Mouse (Mus musculus): ENCODE measurements at regions not wholly inside any gene's neighbourhood (a gene's known extent, or its start where the extent isn't known, plus 50 kb on each side); places are given as distances from the start of the nearest gene placed in this dataset.

DNA sequence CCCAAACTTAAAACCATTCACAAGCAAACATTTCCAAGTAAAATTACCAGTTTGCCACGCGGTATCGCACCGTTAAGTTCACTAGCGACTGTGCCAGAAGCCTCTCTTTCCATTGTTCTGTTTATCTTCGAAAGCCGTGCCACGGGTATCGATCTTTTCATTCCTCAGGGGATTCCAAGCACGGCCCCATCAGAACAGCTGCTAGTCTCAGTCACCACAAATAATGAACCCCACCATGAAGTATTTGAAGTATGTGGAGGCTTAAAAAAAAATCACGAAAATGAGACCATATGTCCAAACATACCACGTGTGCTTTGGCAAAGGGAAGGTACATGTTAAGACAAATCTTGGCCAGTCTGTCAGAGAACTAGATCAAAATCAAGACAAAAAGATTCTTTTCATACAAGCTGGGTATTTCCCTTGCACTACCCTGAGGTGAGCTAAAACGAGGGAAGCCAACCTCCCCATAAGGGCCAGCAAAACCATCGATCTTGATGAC is 213.3 kb downstream of the Npr3 start:
- Histone ChIP-seq H3K4me1 (ENCODE audit: control insufficient read depth, insufficient read depth, low read length) (no peaks in the 10 kb centered on the region), H3K9me3 (ENCODE audit: control insufficient read depth, low read length) (no peaks in the 10 kb centered on the region), H3K4me2 (ENCODE audit: low read depth, severe bottlenecking) (no peak overlapping the region), H3K36me3 (ENCODE audit: control insufficient read depth, insufficient read depth, low read length) (no peaks in the 10 kb centered on the region), H3K4me3 (ENCODE audit: low read depth, low read length) (no peak overlapping the region), H3K27me3 (ENCODE audit: control insufficient read depth, insufficient read depth, low read length) (no peaks in the 10 kb centered on the region), H3K9ac (ENCODE audit: low read length) (no peak overlapping the region), H3K27ac (replicated peaks; ENCODE audit: low read depth, low read length) (no peak overlapping the region)
- ATAC-seq (ENCODE audit: insufficient number of reproducible peaks, low FRiP score, low TSS enrichment, low read depth) (no peak), DNase-seq (ENCODE audit: low spot score) (no peak)
- WGBS = 83% methylated on average over 14 of the region's 14 CpGs

DNA sequence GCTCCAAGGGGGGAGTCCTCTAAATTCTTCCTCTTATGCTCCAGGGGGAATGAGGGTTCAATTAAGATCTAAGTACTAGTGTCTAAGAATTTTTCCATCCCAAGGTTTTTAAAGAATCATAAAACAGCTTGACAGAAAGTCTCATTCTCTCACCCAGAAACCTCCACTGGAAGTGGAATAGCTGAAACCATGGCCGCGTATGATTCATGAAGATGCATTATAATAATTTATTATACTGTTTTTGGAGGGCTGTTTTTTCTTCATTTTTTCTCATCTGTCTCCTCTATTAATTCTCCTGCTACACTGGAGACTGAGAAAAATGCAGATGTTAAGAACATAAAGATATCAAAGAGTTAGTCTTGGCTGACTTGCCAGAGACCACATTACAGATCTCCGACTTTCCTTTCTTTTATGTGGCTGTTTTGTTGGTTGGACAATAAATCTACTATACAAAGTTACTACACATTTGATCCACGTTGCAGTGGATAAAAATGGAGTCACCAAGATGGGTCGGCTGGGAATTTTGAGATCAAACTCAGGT is 242.2 kb downstream of the Npr3 start:
- DNase-seq (ENCODE audit: low spot score) (no peak), ATAC-seq (ENCODE audit: insufficient number of reproducible peaks, low FRiP score, low TSS enrichment, low read depth) (no peak)
- Histone ChIP-seq H3K4me3 (ENCODE audit: low read depth, low read length) (no peak overlapping the region), H3K4me2 (ENCODE audit: low read depth, severe bottlenecking) (no peak overlapping the region), H3K9me3 (ENCODE audit: control insufficient read depth, low read length) (no peaks in the 10 kb centered on the region), H3K9ac (ENCODE audit: low read length) (no peak overlapping the region), H3K36me3 (ENCODE audit: control insufficient read depth, insufficient read depth, low read length) (no peaks in the 10 kb centered on the region), H3K27me3 (ENCODE audit: control insufficient read depth, insufficient read depth, low read length) (no peaks in the 10 kb centered on the region), H3K4me1 (ENCODE audit: control insufficient read depth, insufficient read depth, low read length) (no peaks in the 10 kb centered on the region), H3K27ac (replicated peaks; ENCODE audit: low read depth, low read length) (no peak overlapping the region)
- 80% methylated on average over 5 of the region's 5 CpGs for WGBS

DNA sequence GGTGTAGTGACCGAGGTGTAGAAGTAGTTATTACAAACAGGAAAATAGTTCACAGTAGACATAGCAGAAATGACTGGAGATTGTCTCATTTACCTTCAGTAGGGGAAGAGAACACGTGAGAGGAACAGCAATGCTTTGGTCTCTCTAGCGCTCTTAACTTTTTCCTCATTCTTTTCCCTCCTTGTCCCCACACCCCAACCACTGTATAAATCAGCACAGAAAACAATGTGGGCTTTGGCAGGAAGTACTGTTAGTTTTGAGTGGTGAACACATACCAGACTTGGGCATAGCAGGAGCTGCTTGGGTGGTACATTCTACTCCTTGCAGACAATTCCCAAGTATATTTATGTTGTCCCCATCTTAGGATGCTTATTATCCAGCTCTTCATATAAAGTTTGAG is 251.9 kb downstream of the Npr3 start:
- no peak overlapping the region for H3K4me2 ChIP-seq (ENCODE audit: low read depth, severe bottlenecking)
- no peak overlapping the region for H3K4me3 ChIP-seq (ENCODE audit: low read depth, low read length)
- H3K9ac ChIP-seq (ENCODE audit: low read length) = no peak overlapping the region
- no peaks in the 10 kb centered on the region for H3K36me3 ChIP-seq (ENCODE audit: control insufficient read depth, insufficient read depth, low read length)
- no peaks in the 10 kb centered on the region for H3K4me1 ChIP-seq (ENCODE audit: control insufficient read depth, insufficient read depth, low read length)
- 90% methylated on average over 3 of the region's 3 CpGs for WGBS
- H3K27me3 ChIP-seq (ENCODE audit: control insufficient read depth, insufficient read depth, low read length) = no peaks in the 10 kb centered on the region
- ATAC-seq (ENCODE audit: insufficient number of reproducible peaks, low FRiP score, low TSS enrichment, low read depth) (no peak), DNase-seq (ENCODE audit: low spot score) (no peak)
- no peak overlapping the region for H3K27ac ChIP-seq (replicated peaks; ENCODE audit: low read depth, low read length)
- no peaks in the 10 kb centered on the region for H3K9me3 ChIP-seq (ENCODE audit: control insufficient read depth, low read length)

DNA sequence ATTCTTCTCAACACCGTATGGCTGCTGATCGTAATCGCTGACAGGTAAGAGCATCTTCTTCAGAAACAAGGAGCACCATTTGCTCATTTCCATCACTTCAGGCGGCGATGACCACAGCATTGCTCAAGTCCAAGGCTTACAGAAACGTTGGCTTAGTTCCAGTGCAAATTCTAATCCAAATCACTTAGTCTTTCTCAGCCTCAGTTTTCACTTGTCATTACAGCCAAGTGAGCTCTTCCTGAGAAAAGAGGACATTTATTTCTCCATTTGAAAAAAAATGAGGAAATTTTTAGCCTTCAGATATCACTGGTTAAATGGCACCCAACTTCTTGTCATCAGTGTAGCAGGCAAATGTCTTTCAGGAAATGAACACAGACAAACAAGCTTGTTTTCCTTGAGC is 246.8 kb upstream of the Tars start:
- no peak for ATAC-seq (ENCODE audit: insufficient number of reproducible peaks, low FRiP score, low TSS enrichment, low read depth)
- Histone ChIP-seq H3K9me3 (ENCODE audit: control insufficient read depth, low read length) (no peaks in the 10 kb centered on the region), H3K9ac (ENCODE audit: low read length) (no peak overlapping the region), H3K4me1 (ENCODE audit: control insufficient read depth, insufficient read depth, low read length) (no peaks in the 10 kb centered on the region), H3K27ac (replicated peaks; ENCODE audit: low read depth, low read length) (no peak overlapping the region), H3K4me2 (ENCODE audit: low read depth, severe bottlenecking) (no peak overlapping the region), H3K4me3 (ENCODE audit: low read depth, low read length) (no peak overlapping the region), H3K36me3 (ENCODE audit: control insufficient read depth, insufficient read depth, low read length) (no peaks in the 10 kb centered on the region), H3K27me3 (ENCODE audit: control insufficient read depth, insufficient read depth, low read length) (no peaks in the 10 kb centered on the region)
- 91% methylated on average over 6 of the region's 6 CpGs for WGBS
- DNase-seq (ENCODE audit: low spot score) = no peak

DNA sequence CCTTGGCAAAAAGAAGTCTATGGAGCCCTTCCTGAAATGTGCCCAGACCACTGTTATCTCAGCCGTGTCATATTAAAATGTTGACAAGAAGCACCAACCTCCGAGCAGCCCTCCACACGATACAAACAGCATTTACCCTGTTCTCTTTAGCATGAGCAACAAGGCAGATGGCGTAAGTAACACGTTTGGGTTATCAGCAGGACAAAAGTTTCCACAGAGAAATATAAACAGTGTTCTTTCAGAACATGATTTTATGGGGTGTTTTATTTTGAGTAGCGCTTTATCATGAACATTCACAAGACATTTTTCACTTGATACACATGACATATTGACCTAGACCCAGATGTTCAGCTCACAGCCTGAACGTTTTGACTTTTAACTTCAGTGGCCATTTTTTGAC is 245.3 kb upstream of the Tars start:
- 82% methylated on average over 7 of the region's 7 CpGs for WGBS
- Histone ChIP-seq H3K36me3 (ENCODE audit: control insufficient read depth, insufficient read depth, low read length) (no peaks in the 10 kb centered on the region), H3K4me3 (ENCODE audit: low read depth, low read length) (no peak overlapping the region), H3K4me2 (ENCODE audit: low read depth, severe bottlenecking) (no peak overlapping the region), H3K27ac (replicated peaks; ENCODE audit: low read depth, low read length) (no peak overlapping the region), H3K27me3 (ENCODE audit: control insufficient read depth, insufficient read depth, low read length) (no peaks in the 10 kb centered on the region), H3K9me3 (ENCODE audit: control insufficient read depth, low read length) (no peaks in the 10 kb centered on the region), H3K4me1 (ENCODE audit: control insufficient read depth, insufficient read depth, low read length) (no peaks in the 10 kb centered on the region), H3K9ac (ENCODE audit: low read length) (no peak overlapping the region)
- DNase-seq (ENCODE audit: low spot score) = no peak
- no peak for ATAC-seq (ENCODE audit: insufficient number of reproducible peaks, low FRiP score, low TSS enrichment, low read depth)

DNA sequence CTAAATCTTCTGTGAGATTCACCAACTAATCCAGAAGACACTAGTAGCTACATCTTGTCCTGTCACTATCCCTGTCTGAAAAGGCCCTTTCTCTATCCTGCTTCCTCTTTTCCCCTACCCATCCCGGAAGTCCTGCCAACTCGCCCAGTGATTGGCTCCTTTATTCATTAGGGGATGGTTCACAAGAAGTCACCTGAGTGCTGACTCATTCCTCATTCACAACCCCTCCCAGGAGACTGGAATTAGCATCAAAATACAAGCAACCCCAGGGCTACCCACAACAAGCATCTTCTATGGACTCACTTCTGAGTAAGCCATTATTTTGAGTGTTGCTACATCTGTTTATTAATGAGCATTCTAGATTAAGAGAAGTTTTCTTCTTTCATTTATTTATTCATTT is 231.2 kb upstream of the Tars start:
- no peak overlapping the region for H3K4me3 ChIP-seq (ENCODE audit: low read depth, low read length)
- no peak for ATAC-seq (ENCODE audit: insufficient number of reproducible peaks, low FRiP score, low TSS enrichment, low read depth)
- no peaks in the 10 kb centered on the region for H3K36me3 ChIP-seq (ENCODE audit: control insufficient read depth, insufficient read depth, low read length)
- no peak overlapping the region for H3K4me2 ChIP-seq (ENCODE audit: low read depth, severe bottlenecking)
- DNase-seq (ENCODE audit: low spot score) = no peak
- H3K9ac ChIP-seq (ENCODE audit: low read length) = no peak overlapping the region
- no peaks in the 10 kb centered on the region for H3K27me3 ChIP-seq (ENCODE audit: control insufficient read depth, insufficient read depth, low read length)
- no peak overlapping the region for H3K27ac ChIP-seq (replicated peaks; ENCODE audit: low read depth, low read length)
- H3K4me1 ChIP-seq (ENCODE audit: control insufficient read depth, insufficient read depth, low read length) = no peaks in the 10 kb centered on the region
- H3K9me3 ChIP-seq (ENCODE audit: control insufficient read depth, low read length) = no peaks in the 10 kb centered on the region
- 81% methylated on average over 2 of the region's 2 CpGs for WGBS

DNA sequence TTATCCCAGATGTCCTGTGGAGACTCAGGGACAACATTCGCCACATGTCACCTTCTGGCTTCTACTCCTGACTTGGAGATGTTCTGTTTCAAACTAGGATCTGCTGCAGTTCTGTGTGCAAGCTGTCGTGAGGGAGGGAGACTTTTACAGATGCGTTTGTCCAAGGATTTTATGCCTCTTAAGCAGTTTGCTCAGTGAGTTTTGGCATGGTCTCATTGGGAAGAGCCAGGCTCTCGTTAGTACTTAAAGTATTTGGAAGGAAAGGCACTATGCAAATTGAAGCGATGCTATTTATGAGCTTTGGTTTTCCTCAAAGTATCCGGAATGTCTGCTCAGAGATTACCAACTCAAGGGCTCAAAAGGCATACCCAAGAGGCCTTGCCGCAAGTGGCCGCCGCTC is 227.0 kb upstream of the Tars start:
- H3K27ac ChIP-seq (replicated peaks; ENCODE audit: low read depth, low read length) = no peak overlapping the region
- no peaks in the 10 kb centered on the region for H3K27me3 ChIP-seq (ENCODE audit: control insufficient read depth, insufficient read depth, low read length)
- 84% methylated on average over 9 of the region's 9 CpGs for WGBS
- H3K4me2 ChIP-seq (ENCODE audit: low read depth, severe bottlenecking) = no peak overlapping the region
- no peaks in the 10 kb centered on the region for H3K9me3 ChIP-seq (ENCODE audit: control insufficient read depth, low read length)
- H3K9ac ChIP-seq (ENCODE audit: low read length) = no peak overlapping the region
- H3K4me1 ChIP-seq (ENCODE audit: control insufficient read depth, insufficient read depth, low read length) = no peaks in the 10 kb centered on the region
- no peaks in the 10 kb centered on the region for H3K36me3 ChIP-seq (ENCODE audit: control insufficient read depth, insufficient read depth, low read length)
- no peak overlapping the region for H3K4me3 ChIP-seq (ENCODE audit: low read depth, low read length)
- no peak for DNase-seq (ENCODE audit: low spot score)
- no peak for ATAC-seq (ENCODE audit: insufficient number of reproducible peaks, low FRiP score, low TSS enrichment, low read depth)

DNA sequence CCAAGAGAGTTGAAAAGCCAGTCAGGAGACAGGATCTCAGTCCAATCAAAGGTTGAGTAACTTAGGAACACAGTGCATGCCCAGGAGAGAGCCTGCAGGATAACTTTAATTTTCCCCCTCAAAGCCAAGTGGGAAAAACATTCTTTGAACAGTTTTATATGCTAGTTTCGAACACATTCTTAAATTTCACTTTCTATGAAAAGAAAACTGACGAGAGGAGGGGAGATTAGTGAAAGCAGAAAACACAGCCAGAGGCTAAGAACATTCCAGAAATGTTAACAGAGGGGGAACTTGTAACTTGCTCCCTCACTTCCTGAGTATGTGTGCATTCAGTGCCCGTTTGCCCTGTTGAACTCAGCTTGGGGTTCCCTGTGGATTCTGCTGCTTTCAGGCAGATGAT is 213.0 kb upstream of the Tars start:
- H3K9ac ChIP-seq (ENCODE audit: low read length) = no peak overlapping the region
- H3K4me1 ChIP-seq (ENCODE audit: control insufficient read depth, insufficient read depth, low read length) = peaks cover 2% of the 10 kb centered on the region; the same call in 1 of the 2 replicates
- no peak for ATAC-seq (ENCODE audit: insufficient number of reproducible peaks, low FRiP score, low TSS enrichment, low read depth)
- no peak overlapping the region for H3K4me3 ChIP-seq (ENCODE audit: low read depth, low read length)
- no peaks in the 10 kb centered on the region for H3K36me3 ChIP-seq (ENCODE audit: control insufficient read depth, insufficient read depth, low read length)
- H3K27ac ChIP-seq (replicated peaks; ENCODE audit: low read depth, low read length) = no peak overlapping the region
- DNase-seq (ENCODE audit: low spot score) = no peak
- H3K4me2 ChIP-seq (ENCODE audit: low read depth, severe bottlenecking) = no peak overlapping the region
- H3K9me3 ChIP-seq (ENCODE audit: control insufficient read depth, low read length) = no peaks in the 10 kb centered on the region
- H3K27me3 ChIP-seq (ENCODE audit: control insufficient read depth, insufficient read depth, low read length) = no peaks in the 10 kb centered on the region
- WGBS = 35% methylated on average over 3 of the region's 3 CpGs

DNA sequence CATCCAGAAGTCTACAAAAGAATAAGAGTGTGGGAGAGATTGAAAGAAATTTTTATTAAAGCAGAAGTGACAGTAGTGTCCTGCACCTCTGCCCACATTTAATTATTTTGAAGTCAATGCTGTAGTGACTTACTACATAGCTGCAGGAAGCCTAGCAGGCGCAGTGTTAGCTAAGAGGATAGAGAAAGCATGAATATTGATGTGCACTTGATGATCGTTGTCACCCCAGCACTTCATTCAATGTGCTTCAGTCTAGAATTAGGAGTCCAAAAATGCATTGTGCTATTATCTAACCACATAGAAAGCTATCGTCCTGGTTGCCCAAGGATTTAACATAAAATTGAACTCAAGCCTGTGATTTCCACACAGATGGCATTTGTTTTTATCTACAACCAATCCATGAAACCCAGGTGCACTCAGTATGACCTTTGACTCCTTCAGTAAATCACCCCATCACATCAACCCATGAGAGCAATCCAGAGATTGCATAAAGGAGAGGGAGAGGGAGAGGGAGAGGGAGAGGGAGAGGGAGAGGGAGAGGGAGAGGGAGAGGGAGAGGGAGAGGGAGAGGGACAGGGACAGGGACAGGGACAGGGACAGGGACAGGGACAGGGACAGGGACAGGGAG is 210.7 kb upstream of the Tars start:
- WGBS = 75% methylated on average over 3 of the region's 3 CpGs
- Histone ChIP-seq H3K9me3 (ENCODE audit: control insufficient read depth, low read length) (no peaks in the 10 kb centered on the region), H3K4me1 (ENCODE audit: control insufficient read depth, insufficient read depth, low read length) (peaks cover 2% of the 10 kb centered on the region; the same call in 1 of the 2 replicates), H3K9ac (ENCODE audit: low read length) (no peak overlapping the region), H3K27ac (replicated peaks; ENCODE audit: low read depth, low read length) (no peak overlapping the region), H3K4me2 (ENCODE audit: low read depth, severe bottlenecking) (no peak overlapping the region), H3K36me3 (ENCODE audit: control insufficient read depth, insufficient read depth, low read length) (no peaks in the 10 kb centered on the region), H3K27me3 (ENCODE audit: control insufficient read depth, insufficient read depth, low read length) (no peaks in the 10 kb centered on the region), H3K4me3 (ENCODE audit: low read depth, low read length) (no peak overlapping the region)
- DNase-seq (ENCODE audit: low spot score) (no peak), ATAC-seq (ENCODE audit: insufficient number of reproducible peaks, low FRiP score, low TSS enrichment, low read depth) (no peak)

All from limb, embryonic 11.5 days (tissue).